Mouse (Mus musculus): Measurements from ENCODE around the gene Hspa5. TPM values are rescaled to one million over a fixed set of nuclear protein-coding genes. Genes with fewer than 3 reads are reported as not detected.
"Not testable (repeated sequence)": the region's sequence is repeated elsewhere in the genome, so short reads cannot be mapped to it uniquely, and the experiment has no call there.

Hspa5 gene
- polyA plus RNA-seq, 1 experiment from 2014 or later, result 423 TPM

GRCm38 (mm10) chr2:34744476-34744875, 27.3 kb upstream of the Hspa5 start:
- Histone ChIP-seq H3K27ac (no peak overlapping the region), H3K9ac (no peak overlapping the region), H3K9me3 (ENCODE audit: control insufficient read depth, low read length) (no peaks in the 10 kb centered on the region), H3K36me3 (replicated peaks; ENCODE audit: control insufficient read depth, insufficient read depth) (0 out of 2 replicates have a peak, but pooled peaks cover 15% of the 10 kb centered on the region), H3K4me2 (replicated peaks) (no peak overlapping the region), H3K4me3 (replicated peaks; ENCODE audit: low read length) (no peak overlapping the region), H3K4me1 (replicated peaks; ENCODE audit: control insufficient read depth, insufficient read depth, low read length) (no peaks in the 10 kb centered on the region), H3K27me3 (ENCODE audit: control insufficient read depth, insufficient read depth, low read length) (no peaks in the 10 kb centered on the region)
- ATAC-seq (ENCODE audit: low FRiP score) (no peak), DNase-seq (ENCODE audit: low spot score) (no peak)
- 97% methylated on average over 8 of the region's 8 CpGs for WGBS

GRCm38 (mm10) chr2:34745673-34746072, 26.1 kb upstream of the Hspa5 start:
- 94% methylated on average over 2 of the region's 2 CpGs for WGBS
- H3K36me3 ChIP-seq (replicated peaks; ENCODE audit: control insufficient read depth, insufficient read depth), result 0 out of 2 replicates have a peak, but pooled peaks cover 15% of the 10 kb centered on the region
- ATAC-seq (ENCODE audit: low FRiP score), result no peak

GRCm38 (mm10) chr2:34748479-34748878, 23.3 kb upstream of the Hspa5 start:
- 97% methylated on average over 4 of the region's 4 CpGs for whole genome bisulfite sequencing
- DNase-seq (ENCODE audit: low spot score) (no peak), ATAC-seq (ENCODE audit: low FRiP score) (no peak)
- Histone ChIP-seq H3K4me3 (replicated peaks; ENCODE audit: low read length) (no peak overlapping the region), H3K9me3 (ENCODE audit: control insufficient read depth, low read length) (no peaks in the 10 kb centered on the region), H3K4me1 (replicated peaks; ENCODE audit: control insufficient read depth, insufficient read depth, low read length) (peaks cover 23% of the 10 kb centered on the region), H3K9ac (no peak overlapping the region), H3K27me3 (ENCODE audit: control insufficient read depth, insufficient read depth, low read length) (no peaks in the 10 kb centered on the region), H3K27ac (no peak overlapping the region), H3K36me3 (replicated peaks; ENCODE audit: control insufficient read depth, insufficient read depth) (0 out of 2 replicates have a peak, but pooled peaks cover 5% of the 10 kb centered on the region), H3K4me2 (replicated peaks) (no peak overlapping the region)

More at GRCm38 (mm10) chr2:34745673-34746072, 26.1 kb upstream of the Hspa5 start:
- 0 out of 2 replicates have a peak, but pooled peaks cover under 1% of the 10 kb centered on the region for H3K4me1 ChIP-seq (replicated peaks; ENCODE audit: control insufficient read depth, insufficient read depth, low read length)
- no peak overlapping the region for H3K27ac ChIP-seq
- no peak for DNase-seq (ENCODE audit: low spot score)
- H3K4me3 ChIP-seq (replicated peaks; ENCODE audit: low read length), result no peak overlapping the region
- no peaks in the 10 kb centered on the region for H3K27me3 ChIP-seq (ENCODE audit: control insufficient read depth, insufficient read depth, low read length)
- no peak overlapping the region for H3K9ac ChIP-seq
- H3K4me2 ChIP-seq (replicated peaks), result no peak overlapping the region
- no peaks in the 10 kb centered on the region for H3K9me3 ChIP-seq (ENCODE audit: control insufficient read depth, low read length)

DNA sequence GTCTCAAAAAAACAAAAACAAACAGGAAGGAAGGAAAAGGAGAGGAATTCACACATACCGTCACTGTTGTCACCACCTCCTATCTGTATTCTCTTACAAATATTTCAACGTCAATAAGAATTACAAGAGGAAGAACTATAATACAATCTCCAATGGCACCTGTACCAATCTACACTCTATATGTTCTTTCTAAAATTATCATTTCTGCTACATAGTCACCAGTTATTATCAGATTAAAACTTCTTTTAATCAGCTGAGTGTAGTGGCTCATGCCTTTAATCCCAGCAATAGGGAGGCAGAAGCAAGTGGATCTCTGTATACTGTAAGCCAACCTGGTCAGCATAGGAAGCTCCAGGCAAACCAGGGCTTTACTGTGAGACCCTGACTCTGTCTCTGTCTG, 21.5 kb upstream of the Hspa5 start:
- H3K4me1 ChIP-seq (replicated peaks; ENCODE audit: control insufficient read depth, insufficient read depth, low read length), result peaks cover 26% of the 10 kb centered on the region
- no peaks in the 10 kb centered on the region for H3K36me3 ChIP-seq (replicated peaks; ENCODE audit: control insufficient read depth, insufficient read depth)
- DNase-seq (ENCODE audit: low spot score), result no peak
- no peak overlapping the region for H3K9ac ChIP-seq
- no peaks in the 10 kb centered on the region for H3K27me3 ChIP-seq (ENCODE audit: control insufficient read depth, insufficient read depth, low read length)
- 84% methylated on average over 2 of the region's 2 CpGs for WGBS
- H3K4me3 ChIP-seq (replicated peaks; ENCODE audit: low read length), result no peak overlapping the region
- H3K4me2 ChIP-seq (replicated peaks), result no peak overlapping the region
- H3K9me3 ChIP-seq (ENCODE audit: control insufficient read depth, low read length), result no peaks in the 10 kb centered on the region
- ATAC-seq (ENCODE audit: low FRiP score), result no peak
- H3K27ac ChIP-seq, result no peak overlapping the region

DNA sequence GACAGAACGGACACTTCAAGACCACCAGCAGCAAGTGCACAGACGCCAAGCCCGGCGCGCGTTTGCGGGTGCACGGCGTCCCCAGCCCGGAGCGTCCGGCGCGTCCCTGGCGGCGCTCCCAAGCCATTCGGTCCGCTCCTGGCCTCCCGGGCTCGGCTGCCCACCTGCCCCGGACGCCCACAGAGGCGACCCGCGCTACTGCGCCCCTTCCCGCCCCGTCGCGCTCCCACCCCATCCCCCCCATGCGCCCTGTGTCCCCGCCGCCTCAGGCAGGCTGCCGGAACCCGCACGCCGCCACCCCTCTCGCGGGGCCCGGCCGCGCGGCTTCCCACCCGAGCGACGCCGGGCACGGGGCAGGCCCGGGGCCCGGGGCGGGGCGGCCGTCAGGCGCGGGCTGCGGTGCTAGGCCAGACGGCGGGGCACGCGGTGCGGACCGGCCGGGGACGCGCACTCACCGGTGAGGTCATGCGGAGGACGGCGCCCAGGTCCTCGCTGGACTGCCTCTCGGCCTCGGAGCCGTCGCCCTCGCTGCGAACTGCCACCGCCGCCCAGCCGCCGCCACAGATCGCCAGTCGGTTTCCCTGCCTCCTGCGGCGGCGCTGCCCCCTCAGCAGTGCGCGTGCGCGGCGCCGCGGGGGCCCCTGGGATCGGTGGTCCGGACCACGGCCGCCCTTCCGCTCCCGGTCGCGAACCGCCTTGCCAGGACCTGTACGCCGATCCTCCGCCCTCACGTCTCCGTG, 17.8 kb upstream of the Hspa5 start:
- H3K4me1 ChIP-seq (replicated peaks; ENCODE audit: control insufficient read depth, insufficient read depth, low read length), result peaks cover 26% of the 10 kb centered on the region
- peak overlapping the region; percentile 97 for H3K9ac ChIP-seq
- DNase-seq (ENCODE audit: low spot score), result peak; percentile 86
- peak; percentile 93 for ATAC-seq (ENCODE audit: low FRiP score)
- peak overlapping the region; percentile 95 for H3K27ac ChIP-seq
- under 1% methylated on average over 103 of the region's 106 CpGs for WGBS
- no peaks in the 10 kb centered on the region for H3K27me3 ChIP-seq (ENCODE audit: control insufficient read depth, insufficient read depth, low read length)
- H3K36me3 ChIP-seq (replicated peaks; ENCODE audit: control insufficient read depth, insufficient read depth), result no peaks in the 10 kb centered on the region
- H3K4me2 ChIP-seq (replicated peaks), result peak overlapping the region; percentile 84
- H3K4me3 ChIP-seq (replicated peaks; ENCODE audit: low read length), result peak overlapping the region; percentile 96
- no peaks in the 10 kb centered on the region for H3K9me3 ChIP-seq (ENCODE audit: control insufficient read depth, low read length)

DNA sequence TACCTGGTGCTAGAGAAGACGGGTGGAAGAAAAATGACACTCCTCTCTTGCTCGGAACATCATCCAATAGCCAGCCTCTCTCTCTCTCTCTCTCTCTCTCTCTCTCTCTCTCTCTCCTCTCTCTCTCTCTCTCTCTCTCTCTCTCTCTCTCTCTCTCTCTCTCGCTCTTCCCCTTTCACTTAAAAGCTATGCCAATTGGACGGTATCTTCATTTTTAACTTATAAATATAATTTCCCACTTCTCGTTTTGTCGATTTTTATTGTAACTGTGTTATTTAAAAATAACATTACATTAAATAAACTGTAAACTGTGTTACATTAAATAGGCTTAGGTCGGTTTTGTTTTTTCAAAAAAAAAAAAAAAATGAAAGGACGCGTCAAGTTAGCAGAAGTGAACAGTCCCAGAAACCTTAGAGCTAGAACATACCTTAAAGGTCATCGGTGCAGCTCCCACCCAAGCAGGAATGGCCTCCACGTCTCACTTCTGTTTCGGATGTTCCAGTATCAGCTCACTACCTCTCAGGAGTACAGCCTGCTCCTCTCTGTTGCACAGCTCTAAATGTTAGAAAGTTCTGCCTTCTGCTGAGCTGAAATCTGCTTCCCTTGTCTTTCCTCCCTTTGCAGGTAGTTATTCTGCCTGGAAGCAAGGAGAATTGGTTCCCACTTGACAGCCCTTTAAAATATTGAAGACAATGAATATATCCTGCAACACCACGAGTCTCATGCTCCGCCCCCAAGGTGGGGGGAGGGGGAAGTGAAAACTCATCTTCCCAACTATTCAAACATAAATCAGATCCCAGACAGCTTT, 17.0 kb upstream of the Hspa5 start, which contains the start of gene Gapvd1:
TSS of gene Gapvd1 (minus strand) at position 682 of the 808 bp plus-strand sequence.
- peak; percentile 56 for DNase-seq (ENCODE audit: low spot score)
- Histone ChIP-seq H3K9me3 (ENCODE audit: control insufficient read depth, low read length) (no peaks in the 10 kb centered on the region), H3K27me3 (ENCODE audit: control insufficient read depth, insufficient read depth, low read length) (no peaks in the 10 kb centered on the region), H3K4me3 (replicated peaks; ENCODE audit: low read length) (peak within 1 kb of the TSS; percentile 96), H3K27ac (peak within 1 kb of the TSS; percentile 95), H3K4me1 (replicated peaks; ENCODE audit: control insufficient read depth, insufficient read depth, low read length) (peaks cover 26% of the 10 kb centered on the region), H3K4me2 (replicated peaks) (peak within 1 kb of the TSS; percentile 84), H3K36me3 (replicated peaks; ENCODE audit: control insufficient read depth, insufficient read depth) (no peaks in the 10 kb centered on the region), H3K9ac (peak within 1 kb of the TSS; percentile 97)
- under 1% methylated on average over 13 of the region's 14 CpGs for WGBS
- no peak for ATAC-seq (ENCODE audit: low FRiP score)

- Histone ChIP-seq H3K4me1 (replicated peaks; ENCODE audit: control insufficient read depth, insufficient read depth, low read length) (peaks cover 12% of the 10 kb centered on the region), H3K9ac (no peak overlapping the region), H3K36me3 (replicated peaks; ENCODE audit: control insufficient read depth, insufficient read depth) (no peaks in the 10 kb centered on the region), H3K27me3 (ENCODE audit: control insufficient read depth, insufficient read depth, low read length) (no peaks in the 10 kb centered on the region), H3K27ac (no peak overlapping the region), H3K9me3 (ENCODE audit: control insufficient read depth, low read length) (no peaks in the 10 kb centered on the region), H3K4me3 (replicated peaks; ENCODE audit: low read length) (no peak overlapping the region), H3K4me2 (replicated peaks) (no peak overlapping the region)
- no peak for DNase-seq (ENCODE audit: low spot score)
- ATAC-seq (ENCODE audit: low FRiP score), result no peak
- 86% methylated on average over 1 of the region's 1 CpGs for WGBS
Measured at GRCm38 (mm10) chr2:34757341-34757740, 14.4 kb upstream of the Hspa5 start.

DNA sequence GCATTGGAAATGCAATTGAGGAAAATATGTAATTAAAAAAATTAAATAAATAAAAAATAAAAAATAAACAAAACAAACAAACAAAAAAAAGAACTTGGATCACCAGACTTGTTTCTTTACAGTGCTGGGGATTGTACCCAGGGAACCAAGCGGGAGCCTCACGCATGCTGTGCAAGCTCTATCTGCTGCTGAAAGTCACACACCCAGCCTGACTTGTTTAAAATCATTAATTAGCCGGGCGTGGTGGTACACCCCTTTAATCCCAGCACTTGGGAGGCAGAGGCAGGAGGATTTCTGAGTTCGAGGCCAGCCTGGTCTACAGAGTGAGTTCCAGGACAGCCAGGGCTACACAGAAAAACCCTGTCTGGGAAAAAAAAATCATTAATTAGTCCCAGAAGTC, 10.5 kb upstream of the Hspa5 start:
- not testable (repeated sequence) for H3K27ac ChIP-seq; ATAC-seq (ENCODE audit: low FRiP score); H3K9me3 ChIP-seq (ENCODE audit: control insufficient read depth, low read length); H3K27me3 ChIP-seq (ENCODE audit: control insufficient read depth, insufficient read depth, low read length); DNase-seq (ENCODE audit: low spot score); H3K9ac ChIP-seq; H3K36me3 ChIP-seq (replicated peaks; ENCODE audit: control insufficient read depth, insufficient read depth); H3K4me2 ChIP-seq (replicated peaks); H3K4me1 ChIP-seq (replicated peaks; ENCODE audit: control insufficient read depth, insufficient read depth, low read length); H3K4me3 ChIP-seq (replicated peaks; ENCODE audit: low read length)
- 89% methylated on average over 5 of the region's 5 CpGs for WGBS

GRCm38 (mm10) chr2:34762174-34762573, 9.6 kb upstream of the Hspa5 start:
- H3K9me3 ChIP-seq (ENCODE audit: control insufficient read depth, low read length), result no peaks in the 10 kb centered on the region
- ATAC-seq (ENCODE audit: low FRiP score), result no peak
- WGBS, result 87% methylated on average over 2 of the region's 2 CpGs
- DNase-seq (ENCODE audit: low spot score), result no peak
- no peak overlapping the region for H3K9ac ChIP-seq
- H3K36me3 ChIP-seq (replicated peaks; ENCODE audit: control insufficient read depth, insufficient read depth), result no peaks in the 10 kb centered on the region
- H3K4me1 ChIP-seq (replicated peaks; ENCODE audit: control insufficient read depth, insufficient read depth, low read length), result no peaks in the 10 kb centered on the region
- no peak overlapping the region for H3K27ac ChIP-seq
- no peak overlapping the region for H3K4me2 ChIP-seq (replicated peaks)
- no peaks in the 10 kb centered on the region for H3K27me3 ChIP-seq (ENCODE audit: control insufficient read depth, insufficient read depth, low read length)
- no peak overlapping the region for H3K4me3 ChIP-seq (replicated peaks; ENCODE audit: low read length)

Measured in hindbrain, embryonic 14.5 days (tissue).